Mouse (Mus musculus) forebrain, embryonic 12.5 days (tissue): ENCODE data around the gene Nfkbil1. TPM values are rescaled to one million over a fixed set of nuclear protein-coding genes. Genes with fewer than 3 reads are reported as not detected.

ENCODE experiments used
- ATAC-seq: fragments of 200-750 bp; cut with Nextera tagmentation; 2 replicates; pipeline ENCODE4 v1.8.0; 2017; ENCODE audit warnings: moderate TSS enrichment; ENCODE audit not compliant: low FRiP score
- H3K27ac ChIP-seq: fragments of 300-500 bp; sonication (generic); 2 replicates; pipeline ENCODE4 v1.5.1; 2016; ENCODE audit warnings: mild to moderate bottlenecking
- H3K27me3 ChIP-seq: fragments of 300-500 bp; sonication (generic); 2 replicates; pipeline ENCODE4 v1.6.1; 2016; ENCODE audit warnings: mild to moderate bottlenecking
- H3K36me3 ChIP-seq: fragments of 300-500 bp; sonication (generic); replicated peaks from 2 replicates; pipeline ENCODE4 v1.6.1; 2016; ENCODE audit warnings: mild to moderate bottlenecking
- H3K4me1 ChIP-seq: fragments of 300-500 bp; sonication (generic); 2 replicates; pipeline ENCODE4 v1.6.1; 2016
- H3K4me2 ChIP-seq: fragments of 300-500 bp; sonication (generic); 2 replicates; pipeline ENCODE4 v1.6.1; 2016; ENCODE audit warnings: mild to moderate bottlenecking, moderate library complexity
- H3K4me3 ChIP-seq: fragments of 300-500 bp; sonication (generic); replicated peaks from 2 replicates; pipeline ENCODE4 v1.5.1; 2016; ENCODE audit warnings: mild to moderate bottlenecking
- H3K9ac ChIP-seq: fragments of 300-500 bp; sonication (generic); 2 replicates; pipeline ENCODE4 v1.6.1; 2016; ENCODE audit warnings: mild to moderate bottlenecking
- H3K9me3 ChIP-seq: fragments of 300-500 bp; sonication (generic); 2 replicates; pipeline ENCODE4 v1.6.1; 2016
- WGBS: fragments of 180-500 bp; shearing (Covaris S2); methylation state at CpG from one replicate; pipeline ENCODE4 v1.1.7; 2016; 5-methylcytosine and 5-hydroxymethylcytosine counted together
- microRNA-seq: library from miRNA; unstranded; fragments of <30 nt; microRNA quantifications from one replicate; pipeline ENCODE4, GENCODE M21; 2017
- polyA plus RNA-seq: library from polyadenylated mRNA; unstranded; fragments of >200 nt; fragmentation: Nextera tagmentation; extraction: Ambion mirVana; gene quantifications from 2 replicates; pipeline ENCODE4 v1.2.1, GENCODE M21; 2016

The Nfkbil1 gene
- polyA plus RNA-seq, 1 experiment from 2014 or later, result 11.0 TPM

- no peak for ATAC-seq
Measured at GRCm38 (mm10) chr17:35175968-35176367, 59.6 kb downstream of the Nfkbil1 start, which contains the start of gene Aif1. TSS of gene Aif1 (minus strand) at chr17:35176068.

GRCm38 (mm10) chr17:35175382-35175781 is 60.2 kb downstream of the Nfkbil1 start:
- H3K4me1 ChIP-seq, result no peaks in the 10 kb centered on the region
- H3K36me3 ChIP-seq, result no peaks in the 10 kb centered on the region
- no peaks in the 10 kb centered on the region for H3K9me3 ChIP-seq
- no peak overlapping the region for H3K4me2 ChIP-seq
- H3K27me3 ChIP-seq, result 0 out of 2 replicates have a peak, but pooled peaks cover 3% of the 10 kb centered on the region
- 75% methylated on average over 6 of the region's 6 CpGs for WGBS
- H3K4me3 ChIP-seq, result no peak overlapping the region
- no peak overlapping the region for H3K27ac ChIP-seq
- H3K9ac ChIP-seq, result no peak overlapping the region
- no peak for ATAC-seq

More at GRCm38 (mm10) chr17:35175968-35176367, 59.6 kb downstream of the Nfkbil1 start, which contains the start of gene Aif1:
- Histone ChIP-seq H3K4me3 (no peak within 1 kb of the TSS), H3K4me1 (no peaks in the 10 kb centered on the region), H3K27ac (no peak within 1 kb of the TSS), H3K4me2 (no peak within 1 kb of the TSS), H3K9me3 (no peaks in the 10 kb centered on the region), H3K9ac (no peak within 1 kb of the TSS), H3K27me3 (0 out of 2 replicates have a peak, but pooled peaks cover 3% of the 10 kb centered on the region), H3K36me3 (no peaks in the 10 kb centered on the region)
- 44% methylated on average over 2 of the region's 2 CpGs for WGBS

GRCm38 (mm10) chr17:35174201-35174977 is 61.2 kb downstream of the Nfkbil1 start:
- no peaks in the 10 kb centered on the region for H3K36me3 ChIP-seq
- no peak overlapping the region for H3K4me2 ChIP-seq
- WGBS, result 76% methylated on average over 8 of the region's 8 CpGs
- H3K4me3 ChIP-seq, result no peak overlapping the region
- H3K9me3 ChIP-seq, result no peaks in the 10 kb centered on the region
- H3K27ac ChIP-seq, result no peak overlapping the region
- 0 out of 2 replicates have a peak, but pooled peaks cover 3% of the 10 kb centered on the region for H3K27me3 ChIP-seq
- H3K9ac ChIP-seq, result no peak overlapping the region
- ATAC-seq, result no peak
- no peaks in the 10 kb centered on the region for H3K4me1 ChIP-seq

- no peaks in the 10 kb centered on the region for H3K36me3 ChIP-seq
- H3K27me3 ChIP-seq, result 0 out of 2 replicates have a peak, but pooled peaks cover 3% of the 10 kb centered on the region
- ATAC-seq, result no peak
- WGBS, result 64% methylated on average over 3 of the region's 3 CpGs
- H3K9me3 ChIP-seq, result no peaks in the 10 kb centered on the region
- H3K4me3 ChIP-seq, result no peak overlapping the region
- no peaks in the 10 kb centered on the region for H3K4me1 ChIP-seq
- no peak overlapping the region for H3K27ac ChIP-seq
- no peak overlapping the region for H3K4me2 ChIP-seq
- H3K9ac ChIP-seq, result no peak overlapping the region
Measured at GRCm38 (mm10) chr17:35173329-35173728, 62.3 kb downstream of the Nfkbil1 start.

GRCm38 (mm10) chr17:35172445-35173234 is 63.0 kb downstream of the Nfkbil1 start:
- Histone ChIP-seq H3K9ac (no peak overlapping the region), H3K4me3 (no peak overlapping the region)

More at GRCm38 (mm10) chr17:35172445-35173234, 63.0 kb downstream of the Nfkbil1 start:
- no peak overlapping the region for H3K4me2 ChIP-seq
- WGBS, result 77% methylated on average over 11 of the region's 11 CpGs
- ATAC-seq, result no peak
- no peak overlapping the region for H3K27ac ChIP-seq
- 0 out of 2 replicates have a peak, but pooled peaks cover 3% of the 10 kb centered on the region for H3K27me3 ChIP-seq
- H3K9me3 ChIP-seq, result no peaks in the 10 kb centered on the region
- H3K36me3 ChIP-seq, result no peaks in the 10 kb centered on the region
- H3K4me1 ChIP-seq, result no peaks in the 10 kb centered on the region

Small RNA genes within 50 kb of the gene (microRNA-seq; reads per million reads assigned to microRNA genes)
- gene Mir6973a (not detected), gene Mir6974 (not detected), gene Mir6975 (4.4 reads per million, percentile 16 among the genes with 10 or more reads in this experiment), gene Mir8094 (not detected)

Other genes with a start within 250 kb of the Nfkbil1 start
- 158 and 159 TPM in 2 replicates for gene Vars, start 234.8 kb downstream of the Nfkbil1 start, polyA plus RNA-seq
- gene Vwa7, start 219.2 kb downstream of the Nfkbil1 start, polyA plus RNA-seq, result 0.17 and 0.27 TPM in 2 replicates
- 7.4 and 7.7 TPM in 2 replicates for gene Sapcd1, start 207.8 kb downstream of the Nfkbil1 start, polyA plus RNA-seq
- gene Msh5, start 189.0 kb downstream of the Nfkbil1 start, polyA plus RNA-seq, result 5.3 and 5.6 TPM in 2 replicates
- gene Clic1, start 185.8 kb downstream of the Nfkbil1 start, polyA plus RNA-seq, result 152 and 155 TPM in 2 replicates
- 513 and 534 TPM in 2 replicates for gene Ddah2, start 176.8 kb downstream of the Nfkbil1 start, polyA plus RNA-seq
- gene Ly6g6c, start 170.4 kb downstream of the Nfkbil1 start, polyA plus RNA-seq, result not detected in 2 replicates
- 0.40 and 0.54 TPM in 2 replicates for gene Mpig6b, start 169.6 kb downstream of the Nfkbil1 start, polyA plus RNA-seq
- gene Ly6g6e, start 158.9 kb downstream of the Nfkbil1 start, polyA plus RNA-seq, result 0.28 and 0.50 TPM in 2 replicates
- gene Ly6g6d, start 157.7 kb downstream of the Nfkbil1 start, polyA plus RNA-seq, result 0.29 and 1.6 TPM in 2 replicates
- 0.17 and 0.18 TPM in 2 replicates for gene Ly6g6f, start 150.2 kb downstream of the Nfkbil1 start, polyA plus RNA-seq
- gene Abhd16a, start 146.5 kb downstream of the Nfkbil1 start, polyA plus RNA-seq, result 59.2 and 70.7 TPM in 2 replicates
- gene Ly6g5c, start 127.5 kb downstream of the Nfkbil1 start, polyA plus RNA-seq, result not detected in 2 replicates
- gene Ly6g5b, start 120.4 kb downstream of the Nfkbil1 start, polyA plus RNA-seq, result 0.96 and 1.5 TPM in 2 replicates
- gene Gpank1, start 114.3 kb downstream of the Nfkbil1 start, polyA plus RNA-seq, result 27.4 and 28.1 TPM in 2 replicates
- gene Csnk2b, start 113.7 kb downstream of the Nfkbil1 start, polyA plus RNA-seq, result 283 and 284 TPM in 2 replicates
- gene D17H6S53E, start 109.4 kb downstream of the Nfkbil1 start, polyA plus RNA-seq, result 5.3 and 7.2 TPM in 2 replicates
- 0.46 and 0.63 TPM in 2 replicates for gene Apom, start 103.7 kb downstream of the Nfkbil1 start, polyA plus RNA-seq
- gene Bag6, start 100.6 kb downstream of the Nfkbil1 start, polyA plus RNA-seq, result 88.9 and 97.8 TPM in 2 replicates
- gene Prrc2a, start 70.9 kb downstream of the Nfkbil1 start, polyA plus RNA-seq, result 221 and 231 TPM in 2 replicates
- 4.3 and 4.9 TPM in 2 replicates for gene Aif1, start 59.7 kb downstream of the Nfkbil1 start, polyA plus RNA-seq
- 4.0 and 4.8 TPM in 2 replicates for gene Lst1, start 47.4 kb downstream of the Nfkbil1 start, polyA plus RNA-seq
- not detected in 2 replicates for gene Ltb, start 41.4 kb downstream of the Nfkbil1 start, polyA plus RNA-seq
- gene Tnf, start 33.8 kb downstream of the Nfkbil1 start, polyA plus RNA-seq, result not detected in 2 replicates
- not detected in 2 replicates for gene Lta, start 30.4 kb downstream of the Nfkbil1 start, polyA plus RNA-seq
- 0.41 TPM in 2 replicates for gene Gm16181, start 15.0 kb downstream of the Nfkbil1 start, polyA plus RNA-seq
- gene Atp6v1g2, start 2.1 kb downstream of the Nfkbil1 start, polyA plus RNA-seq, result 16.2 and 17.3 TPM in 2 replicates
- 614 and 623 TPM in 2 replicates for gene Ddx39b, start 6.0 kb upstream of the Nfkbil1 start, polyA plus RNA-seq
- gene H2-D1, start 26.9 kb upstream of the Nfkbil1 start, polyA plus RNA-seq, result 37.2 and 39.2 TPM in 2 replicates
- gene H2-Q1, start 84.6 kb upstream of the Nfkbil1 start, polyA plus RNA-seq, result not detected in 2 replicates
- not detected in 2 replicates for gene H2-Q2, start 106.5 kb upstream of the Nfkbil1 start, polyA plus RNA-seq
- 1.3 and 1.6 TPM in 2 replicates for gene H2-Q4, start 143.8 kb upstream of the Nfkbil1 start, polyA plus RNA-seq
- 0.23 and 0.34 TPM in 2 replicates for gene H2-Q6, start 189.1 kb upstream of the Nfkbil1 start, polyA plus RNA-seq
- 5.1 and 5.6 TPM in 2 replicates for gene H2-Q7, start 203.4 kb upstream of the Nfkbil1 start, polyA plus RNA-seq
- gene H2-Q10, start 234.3 kb upstream of the Nfkbil1 start, polyA plus RNA-seq, result 0.04 TPM in 1 of 2 replicates, not detected in the other